Mouse (Mus musculus) spleen, postnatal 10 days (tissue): ENCODE data around the gene Agap1.
A peak's percentile ranks its signal among the peaks of the same experiment; 100 is the strongest.

Experiments
- DNase-seq, 2 experiments: peaks; one replicate each; pipeline ENCODE4 v3.0.0; 2021 to 2022; ENCODE audit warnings: low spot score in 2 of 2

The Agap1 gene

GRCm38 (mm10) chr1:89707756-89708480 lies 253.3 kb downstream of the Agap1 start:
- DNase-seq = no peak

- DNase-seq = no peak
Measured at GRCm38 (mm10) chr1:89709824-89710223, 255.2 kb downstream of the Agap1 start.

GRCm38 (mm10) chr1:89713681-89714080 lies 259.1 kb downstream of the Agap1 start:
- no peak for DNase-seq

- DNase-seq = no peak
Measured at GRCm38 (mm10) chr1:89714165-89714980, 259.8 kb downstream of the Agap1 start.

- DNase-seq = no peak
Measured at GRCm38 (mm10) chr1:89716234-89716633, 261.6 kb downstream of the Agap1 start.

- no peak for DNase-seq
Measured at GRCm38 (mm10) chr1:89717100-89717499, 262.5 kb downstream of the Agap1 start.

- DNase-seq = no peak
Measured at GRCm38 (mm10) chr1:89718782-89719403, 264.3 kb downstream of the Agap1 start.

- DNase-seq = no peak
Measured at GRCm38 (mm10) chr1:89724141-89724540, 269.5 kb downstream of the Agap1 start.

GRCm38 (mm10) chr1:89724555-89724954 lies 269.9 kb downstream of the Agap1 start:
- DNase-seq = no peak

GRCm38 (mm10) chr1:89724957-89725356 lies 270.4 kb downstream of the Agap1 start:
- DNase-seq = no peak

- DNase-seq = no peak
Measured at GRCm38 (mm10) chr1:89728481-89728880, 273.9 kb downstream of the Agap1 start.

- peak in 1 of 2 experiments; percentile 41 for DNase-seq
Measured at GRCm38 (mm10) chr1:89730589-89731195, 276.1 kb downstream of the Agap1 start.

- DNase-seq = no peak
Measured at GRCm38 (mm10) chr1:89734368-89734767, 279.8 kb downstream of the Agap1 start.

- no peak for DNase-seq
Measured at GRCm38 (mm10) chr1:89735146-89735545, 280.5 kb downstream of the Agap1 start.

- no peak for DNase-seq
Measured at GRCm38 (mm10) chr1:89736021-89736420, 281.4 kb downstream of the Agap1 start.

- no peak for DNase-seq
Measured at GRCm38 (mm10) chr1:89739067-89739774, 284.6 kb downstream of the Agap1 start.

- no peak for DNase-seq
Measured at GRCm38 (mm10) chr1:89739775-89740099, 285.1 kb downstream of the Agap1 start.

GRCm38 (mm10) chr1:89742359-89742758 lies 287.8 kb downstream of the Agap1 start:
- DNase-seq = no peak

- no peak for DNase-seq
Measured at GRCm38 (mm10) chr1:89746171-89746570, 291.6 kb downstream of the Agap1 start.

GRCm38 (mm10) chr1:89749666-89750065 lies 295.1 kb downstream of the Agap1 start:
- no peak for DNase-seq

- no peak for DNase-seq
Measured at GRCm38 (mm10) chr1:89750495-89750894, 295.9 kb downstream of the Agap1 start.

- no peak for DNase-seq
Measured at GRCm38 (mm10) chr1:89750921-89751320, 296.3 kb downstream of the Agap1 start.
